Mouse (Mus musculus) lung, embryonic 14.5 days (tissue): ENCODE data around the gene Selenos. TPM values are rescaled to one million over a fixed set of nuclear protein-coding genes. Genes with fewer than 3 reads are reported as not detected.
A peak's percentile ranks its signal among the peaks of the same experiment; 100 is the strongest.

Experiments used
- ATAC-seq: fragments of 200-750 bp; cut with Nextera tagmentation; 2 replicates; pipeline ENCODE4 v1.8.0; 2017; ENCODE audit warnings: mild to moderate bottlenecking, moderate TSS enrichment, moderate library complexity; ENCODE audit not compliant: insufficient read depth
- DNase-seq: peaks from one replicate; pipeline ENCODE4 v3.0.0-alpha.2; 2015
- H3K27ac ChIP-seq: fragments of 300-500 bp; sonication (generic); 2 replicates; pipeline ENCODE4 v1.5.1; 2014; ENCODE audit warnings: low read depth, mild to moderate bottlenecking, moderate library complexity
- H3K27me3 ChIP-seq: fragments of 300-500 bp; sonication (generic); 2 replicates; pipeline ENCODE4 v1.6.1; 2014; ENCODE audit warnings: low read length, control low read depth; ENCODE audit not compliant: insufficient read depth
- H3K36me3 ChIP-seq: fragments of 300-500 bp; sonication (generic); 2 replicates; pipeline ENCODE4 v1.6.1; 2014; ENCODE audit warnings: control low read depth; ENCODE audit not compliant: insufficient read depth
- H3K4me1 ChIP-seq: fragments of 300-500 bp; sonication (generic); 2 replicates; pipeline ENCODE4 v1.6.1; 2014; ENCODE audit warnings: antibody characterized with exemption, control low read depth; ENCODE audit not compliant: insufficient read depth
- H3K4me2 ChIP-seq: fragments of 300-500 bp; sonication (generic); 2 replicates; pipeline ENCODE4 v1.6.1; 2014; ENCODE audit warnings: mild to moderate bottlenecking
- H3K4me3 ChIP-seq: fragments of 300-500 bp; sonication (generic); 2 replicates; pipeline ENCODE4 v1.5.1; 2014; ENCODE audit warnings: low read depth, low read length
- H3K9ac ChIP-seq: fragments of 300-500 bp; sonication (generic); 2 replicates; pipeline ENCODE4 v1.6.1; 2014
- H3K9me3 ChIP-seq: fragments of 300-500 bp; sonication (generic); 2 replicates; pipeline ENCODE4 v1.6.1; 2016; ENCODE audit warnings: low read depth, low read length, control low read depth
- CTCF ChIP-seq: IDR thresholded peaks from 2 replicates; pipeline ENCODE4 v1.5.1; 2016; ENCODE audit warnings: antibody characterized with exemption, low read depth
- WGBS: fragments of 180-500 bp; shearing (Covaris S2); extraction: QIAGEN DNeasy Blood & Tissue Kit; methylation state at CpG from one replicate; pipeline ENCODE4 v1.1.7; 2014; 5-methylcytosine and 5-hydroxymethylcytosine counted together
- polyA plus RNA-seq: library from polyadenylated mRNA; unstranded; fragments of >200 nt; fragmentation: Nextera tagmentation; extraction: Ambion mirVana; gene quantifications from 2 replicates; pipeline ENCODE4 v1.2.1, GENCODE M21; 2014

Gene Selenos
- polyA plus RNA-seq: 95.3 and 102 TPM in 2 replicates

DNA sequence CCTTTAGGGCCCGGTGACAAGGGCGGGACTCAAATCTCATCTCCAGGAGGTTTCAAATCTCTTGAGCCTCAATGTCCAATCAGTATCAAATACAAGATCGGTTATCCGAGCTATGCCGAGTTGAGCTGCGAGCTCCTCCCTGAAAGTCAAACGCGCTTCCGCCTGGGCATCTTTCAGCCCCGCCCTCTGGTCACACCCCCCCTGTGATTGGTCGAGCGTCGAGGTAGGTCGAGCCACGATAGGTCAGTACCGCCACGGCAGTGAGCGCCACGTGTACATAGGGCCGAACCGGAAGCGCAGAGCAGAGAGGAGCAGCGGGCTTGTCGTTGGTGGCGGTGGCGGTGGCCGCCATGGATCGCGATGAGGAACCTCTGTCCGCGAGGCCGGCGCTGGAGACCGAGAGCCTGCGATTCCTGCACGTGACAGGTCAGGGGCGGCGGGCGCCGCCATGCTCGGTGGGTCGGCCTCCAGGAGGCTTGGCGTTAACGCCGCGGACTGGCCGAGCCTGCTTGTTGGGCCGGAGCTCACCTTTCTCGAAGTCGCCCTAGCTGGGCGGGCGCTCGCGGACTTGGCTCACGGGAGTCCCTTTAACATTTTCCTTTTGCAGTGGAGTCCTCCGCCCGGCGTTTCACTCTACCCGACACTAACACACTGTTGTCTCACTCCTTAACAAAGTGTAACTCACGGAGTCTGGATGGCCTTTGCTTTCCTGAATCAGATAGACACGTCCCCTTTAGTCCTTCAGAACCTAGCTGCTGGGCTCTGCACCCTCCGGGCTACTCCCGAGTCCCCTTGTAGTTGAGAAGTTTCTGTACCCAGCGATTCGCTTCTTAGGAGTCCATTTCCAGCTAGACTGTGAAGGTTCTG, at the start of gene Selenos:
TSS of gene Selenos (plus strand) at position 286 of the 867 bp plus-strand sequence.
- H3K4me2 ChIP-seq: peak within 1 kb of the TSS; percentile 80
- under 1% methylated on average over 65 of the region's 65 CpGs for WGBS
- H3K27me3 ChIP-seq: no peaks in the 10 kb centered on the region
- no peaks in the 10 kb centered on the region for H3K9me3 ChIP-seq
- DNase-seq (peak; percentile 98), ATAC-seq (peak; percentile 100)
- peaks cover 8% of the 10 kb centered on the region; the same call in 1 of the 2 replicates for H3K4me1 ChIP-seq
- H3K4me3 ChIP-seq: peak within 1 kb of the TSS; percentile 78
- H3K36me3 ChIP-seq: peaks cover 63% of the 10 kb centered on the region
- no peak for TF ChIP-seq CTCF
- H3K9ac ChIP-seq: peak within 1 kb of the TSS; percentile 80
- peak within 1 kb of the TSS; percentile 91 for H3K27ac ChIP-seq

DNA sequence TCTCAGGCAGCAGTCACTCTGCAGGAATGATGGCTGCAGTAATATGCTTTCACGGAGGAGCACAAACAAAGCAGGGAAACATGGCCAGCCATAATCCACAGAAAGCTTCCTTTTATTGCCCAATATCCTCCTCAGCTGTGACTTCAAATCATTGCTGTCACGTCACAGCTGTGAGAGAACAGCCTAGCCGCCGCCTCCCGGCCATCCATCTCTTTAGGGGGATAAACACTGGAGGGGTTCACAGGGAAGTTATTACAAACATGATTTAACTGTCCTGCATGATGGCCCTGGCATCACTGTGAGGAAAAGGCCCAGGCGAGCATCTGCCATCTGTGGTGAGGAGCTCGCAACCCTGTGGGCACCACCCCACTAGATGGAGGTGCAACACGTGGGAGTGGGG, 42.6 kb upstream of the Selenos start:
- H3K9ac ChIP-seq: no peak overlapping the region
- no peaks in the 10 kb centered on the region for H3K36me3 ChIP-seq
- WGBS: 46% methylated on average over 8 of the region's 8 CpGs
- H3K9me3 ChIP-seq: no peaks in the 10 kb centered on the region
- no peak overlapping the region for H3K27ac ChIP-seq
- H3K4me1 ChIP-seq: no peaks in the 10 kb centered on the region
- ATAC-seq: 0 out of 2 replicates have a peak, but pooled peaks have one; percentile 62
- H3K4me2 ChIP-seq: no peak overlapping the region
- DNase-seq: peak; percentile 37
- H3K4me3 ChIP-seq: no peak overlapping the region
- no peak for TF ChIP-seq CTCF
- no peaks in the 10 kb centered on the region for H3K27me3 ChIP-seq

DNA sequence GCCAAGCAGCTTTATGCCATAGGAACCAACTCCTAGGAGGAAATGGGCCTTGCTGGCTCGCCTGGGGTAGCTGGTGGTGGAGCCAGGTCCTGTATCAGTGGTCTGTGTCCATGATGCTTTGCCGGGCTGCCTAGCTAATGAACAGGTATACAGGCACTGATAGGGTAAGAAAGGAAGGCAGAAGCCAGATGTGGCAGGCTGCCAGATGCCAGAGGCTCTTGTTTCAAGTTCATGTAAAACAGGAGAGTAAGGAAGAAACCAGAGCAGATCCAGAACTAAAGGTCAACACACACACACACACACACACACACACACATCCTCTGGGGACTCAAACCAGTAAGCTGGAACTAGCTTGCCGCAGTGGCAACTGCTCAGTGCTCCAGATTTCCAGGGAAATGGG, 41.2 kb upstream of the Selenos start:
- Histone ChIP-seq H3K9ac (no peak overlapping the region), H3K4me1 (no peaks in the 10 kb centered on the region), H3K27ac (no peak overlapping the region), H3K4me2 (no peak overlapping the region), H3K9me3 (no peaks in the 10 kb centered on the region), H3K4me3 (no peak overlapping the region), H3K36me3 (no peaks in the 10 kb centered on the region), H3K27me3 (no peaks in the 10 kb centered on the region)
- 72% methylated on average over 3 of the region's 3 CpGs for WGBS
- ATAC-seq (no peak), DNase-seq (no peak)
- TF ChIP-seq CTCF: no peak

DNA sequence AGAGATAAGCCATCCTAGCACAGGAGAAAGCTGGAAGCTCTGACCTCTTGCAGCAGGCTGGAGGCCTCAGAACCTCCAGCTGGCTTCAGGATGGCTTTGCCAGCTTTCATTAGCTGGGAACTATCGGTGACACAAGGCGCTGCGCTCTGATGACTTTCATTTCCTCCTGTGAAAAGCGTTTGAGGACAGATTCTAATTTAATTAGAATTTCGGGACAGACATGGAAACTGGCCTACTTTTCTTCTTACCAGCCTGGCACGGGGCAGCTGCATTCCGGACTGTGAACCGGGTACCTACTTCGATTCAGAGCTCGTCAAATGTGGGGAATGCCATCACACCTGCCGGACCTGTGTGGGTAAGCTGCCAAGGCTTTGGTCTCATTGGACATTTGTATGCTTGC, 40.7 kb upstream of the Selenos start:
- H3K4me2 ChIP-seq: no peak overlapping the region
- TF ChIP-seq CTCF: no peak
- no peak for ATAC-seq

DNA sequence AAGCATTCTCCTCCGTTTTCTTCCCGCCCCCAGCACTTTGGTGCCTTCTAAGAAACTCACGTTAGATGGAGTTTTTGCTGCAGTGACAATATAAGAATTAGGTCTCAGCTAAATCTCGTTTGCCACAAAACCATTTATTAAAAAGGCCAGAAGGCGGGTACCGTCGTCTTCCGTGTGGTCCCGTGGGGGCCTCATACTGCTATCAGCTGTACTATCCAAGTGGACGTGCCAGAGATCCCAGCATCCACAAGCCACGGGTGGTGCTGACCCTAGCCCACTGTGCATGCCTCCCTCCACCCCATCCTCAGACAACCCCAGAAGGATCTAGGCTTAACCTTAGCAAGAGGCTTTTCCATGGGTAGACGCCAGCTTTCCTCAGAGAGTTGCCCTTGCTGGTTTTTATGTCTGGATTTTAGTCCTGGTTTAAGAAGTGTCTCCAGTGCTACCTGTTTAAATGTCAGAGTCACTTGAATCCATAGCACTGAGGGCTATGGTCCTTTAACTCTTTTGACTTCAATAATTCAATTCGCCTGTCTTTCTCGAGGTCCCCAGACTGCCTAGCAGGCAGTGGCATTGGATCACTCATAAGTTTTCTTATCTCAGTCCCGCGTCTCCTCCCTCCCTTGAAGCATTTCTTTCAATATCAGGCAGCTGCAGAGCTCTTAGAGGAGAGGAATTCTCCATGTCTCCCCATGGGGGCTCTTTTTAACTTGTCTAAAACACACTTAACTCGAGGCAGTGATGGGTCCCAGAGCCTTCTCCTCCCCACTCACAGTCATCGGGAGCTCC, 39.2 kb upstream of the Selenos start:
- Histone ChIP-seq H3K36me3 (no peaks in the 10 kb centered on the region), H3K9me3 (no peaks in the 10 kb centered on the region), H3K4me2 (no peak overlapping the region), H3K27me3 (no peaks in the 10 kb centered on the region), H3K4me1 (no peaks in the 10 kb centered on the region), H3K4me3 (no peak overlapping the region), H3K9ac (no peak overlapping the region), H3K27ac (no peak overlapping the region)
- 72% methylated on average over 18 of the region's 18 CpGs for WGBS
- TF ChIP-seq CTCF: no peak
- DNase-seq (no peak), ATAC-seq (no peak)

More for the DNA sequence above, 40.7 kb upstream of the Selenos start:
- H3K36me3 ChIP-seq: no peaks in the 10 kb centered on the region
- no peak overlapping the region for H3K27ac ChIP-seq
- 80% methylated on average over 11 of the region's 11 CpGs for WGBS
- no peak for DNase-seq
- no peak overlapping the region for H3K4me3 ChIP-seq
- H3K9me3 ChIP-seq: no peaks in the 10 kb centered on the region
- no peaks in the 10 kb centered on the region for H3K27me3 ChIP-seq
- no peaks in the 10 kb centered on the region for H3K4me1 ChIP-seq
- H3K9ac ChIP-seq: no peak overlapping the region

DNA sequence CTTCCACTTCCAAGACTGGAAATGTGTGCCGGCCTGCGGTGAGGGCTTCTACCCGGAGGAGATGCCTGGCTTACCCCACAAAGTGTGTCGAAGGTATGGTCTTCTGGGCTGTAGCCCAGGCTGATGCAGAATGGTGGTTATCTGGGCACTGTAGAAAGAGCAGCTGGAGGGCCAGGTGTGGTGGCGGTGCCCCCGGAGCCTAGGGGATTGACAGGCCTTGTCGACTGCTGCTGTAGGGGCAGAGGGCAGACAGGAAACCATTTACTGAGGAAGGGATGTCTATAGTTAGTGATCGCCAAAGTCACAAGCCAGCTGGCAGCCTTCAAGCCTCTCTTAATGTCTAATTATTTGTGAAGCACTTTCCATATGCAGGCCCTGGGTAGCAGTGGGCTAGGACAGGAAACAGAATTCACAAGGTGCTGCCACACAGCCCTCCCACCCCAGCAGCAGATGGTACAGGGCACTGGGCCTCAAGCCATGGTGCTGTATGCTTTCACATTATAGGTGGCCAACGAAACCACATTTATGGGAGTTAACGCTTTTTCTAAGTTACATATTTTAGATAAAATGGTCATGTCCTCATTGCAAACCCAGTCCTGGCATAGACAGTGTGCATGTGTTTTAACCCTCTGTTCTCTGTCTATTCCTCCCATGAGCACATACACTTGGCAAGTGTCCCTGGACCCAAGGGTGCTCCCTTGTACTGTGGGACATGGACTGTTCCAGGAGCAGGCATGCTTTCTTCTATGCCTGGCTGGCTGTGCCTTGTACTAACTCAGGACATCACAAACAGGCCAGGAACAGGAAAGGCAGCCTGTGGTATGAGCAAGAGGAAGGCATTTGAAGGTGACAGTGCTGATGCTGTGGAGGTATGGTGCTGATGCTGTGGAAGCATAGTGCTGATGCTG, 35.6 kb upstream of the Selenos start, which contains the start of gene Gm45213:
TSS of gene Gm45213 (plus strand) at position 51 of the 908 bp plus-strand sequence.
- ATAC-seq (no peak), DNase-seq (no peak)
- H3K27ac ChIP-seq: no peak within 1 kb of the TSS
- H3K9ac ChIP-seq: no peak within 1 kb of the TSS
- H3K4me2 ChIP-seq: no peak within 1 kb of the TSS
- 68% methylated on average over 10 of the region's 10 CpGs for WGBS
- H3K27me3 ChIP-seq: no peaks in the 10 kb centered on the region
- no peak for TF ChIP-seq CTCF
- no peaks in the 10 kb centered on the region for H3K4me1 ChIP-seq
- no peak within 1 kb of the TSS for H3K4me3 ChIP-seq
- H3K9me3 ChIP-seq: no peaks in the 10 kb centered on the region
- H3K36me3 ChIP-seq: no peaks in the 10 kb centered on the region
